Mouse (Mus musculus) heart, embryonic 14.5 days (tissue): Measurements from ENCODE around the gene Bptf. TPM values are rescaled to one million over a fixed set of nuclear protein-coding genes. Genes with fewer than 3 reads are reported as not detected.
A peak's percentile ranks its signal among the peaks of the same experiment; 100 is the strongest.

Experiments
- ATAC-seq: fragments of 200-750 bp; cut with Nextera tagmentation; 2 replicates; pipeline ENCODE4 v1.8.0; 2017; ENCODE audit warnings: low read depth, moderate TSS enrichment; ENCODE audit not compliant: insufficient number of reproducible peaks, insufficient read depth, low FRiP score
- H3K27ac ChIP-seq, 2 experiments: fragments of 200-500 bp in 1 of 2; fragments of 300-500 bp in 1 of 2; sonication (generic) in 1 of 2; replicated peaks in 1 of 2; 2 replicates each; pipeline ENCODE4 v1.5.1; 2012 to 2014; ENCODE audit warnings: low read depth in 2 of 2, low read length in 2 of 2, control low read depth in 1 of 2, mild to moderate bottlenecking in 1 of 2, mixed read lengths in 1 of 2; ENCODE audit not compliant: control insufficient read depth in 1 of 2, insufficient read depth in 1 of 2
- H3K27me3 ChIP-seq: fragments of 300-500 bp; sonication (generic); 2 replicates; pipeline ENCODE4 v1.6.1; 2014; ENCODE audit warnings: mild to moderate bottlenecking, low read length, control low read depth; ENCODE audit not compliant: control insufficient read depth, insufficient read depth
- H3K36me3 ChIP-seq: fragments of 300-500 bp; sonication (generic); 2 replicates; pipeline ENCODE4 v1.6.1; 2014; ENCODE audit warnings: mild to moderate bottlenecking, control low read depth, low read length, mixed read lengths; ENCODE audit not compliant: control insufficient read depth, insufficient read depth
- H3K4me1 ChIP-seq, 2 experiments: fragments of 200-500 bp in 1 of 2; fragments of 300-500 bp in 1 of 2; sonication (generic) in 1 of 2; 2 replicates each; pipeline ENCODE4 v1.6.1; 2012 to 2014; ENCODE audit warnings: low read length in 2 of 2, control low read depth in 1 of 2, mixed read lengths in 1 of 2; ENCODE audit not compliant: control insufficient read depth in 2 of 2, insufficient read depth in 2 of 2
- H3K4me2 ChIP-seq: fragments of 300-500 bp; sonication (generic); 2 replicates; pipeline ENCODE4 v1.6.1; 2014; ENCODE audit warnings: mild to moderate bottlenecking, low read length
- H3K4me3 ChIP-seq, 2 experiments: fragments of 200-500 bp in 1 of 2; fragments of 300-500 bp in 1 of 2; sonication (generic) in 1 of 2; 2 replicates each; pipeline ENCODE4 v1.5.1; 2012 to 2014; ENCODE audit warnings: low read length in 2 of 2, mild to moderate bottlenecking in 2 of 2, control low read depth in 1 of 2, low read depth in 1 of 2, moderate library complexity in 1 of 2; ENCODE audit not compliant: control insufficient read depth in 1 of 2, insufficient read depth in 1 of 2
- H3K9ac ChIP-seq: fragments of 300-500 bp; sonication (generic); 2 replicates; pipeline ENCODE4 v1.6.1; 2014; ENCODE audit warnings: mild to moderate bottlenecking, low read length
- H3K9me3 ChIP-seq: fragments of 300-500 bp; sonication (generic); 2 replicates; pipeline ENCODE4 v1.6.1; 2016; ENCODE audit warnings: low read length, control low read depth; ENCODE audit not compliant: control insufficient read depth
- WGBS: fragments of 180-500 bp; shearing (Covaris S2); extraction: QIAGEN DNeasy Blood & Tissue Kit; methylation state at CpG from one replicate; pipeline ENCODE4 v1.1.7; 2014; 5-methylcytosine and 5-hydroxymethylcytosine counted together
- polyA plus RNA-seq: library from polyadenylated mRNA; unstranded; fragments of >200 nt; fragmentation: Nextera tagmentation; extraction: Ambion mirVana; gene quantifications from 2 replicates; pipeline ENCODE4 v1.2.1, GENCODE M21; 2014

Gene Bptf
- polyA plus RNA-seq, 1 experiment from 2014 or later: 31.3 TPM

DNA sequence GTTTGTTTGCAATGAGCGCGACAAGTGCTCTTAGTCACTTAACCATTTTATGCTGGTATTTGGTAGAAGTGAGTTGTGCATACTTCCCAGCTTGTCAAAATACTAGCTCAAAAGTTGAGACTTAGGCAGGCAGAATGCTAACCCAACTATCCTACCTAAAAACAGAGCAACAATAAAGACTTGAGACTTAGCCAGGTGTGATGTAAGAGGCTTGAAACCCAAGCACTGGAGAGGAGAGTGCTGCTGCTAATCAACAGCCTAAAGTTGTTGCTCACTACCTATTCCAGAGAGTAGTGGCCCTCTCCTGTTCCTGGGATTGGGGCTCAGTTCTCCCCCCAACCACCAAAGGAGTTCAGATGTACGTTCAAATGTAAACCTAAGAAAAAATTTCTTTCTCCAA lies 121.5 kb downstream of the Bptf start:
- no peak overlapping the region for H3K4me2 ChIP-seq
- no peak overlapping the region for H3K4me3 ChIP-seq
- no peaks in the 10 kb centered on the region for H3K27me3 ChIP-seq
- H3K9me3 ChIP-seq: no peaks in the 10 kb centered on the region
- WGBS: 96% methylated on average over 3 of the region's 3 CpGs
- peaks cover 2 to 7% of the 10 kb centered on the region in 2 experiments; a peak in 3 of 4 replicates for H3K4me1 ChIP-seq
- no peak for ATAC-seq
- H3K9ac ChIP-seq: no peak overlapping the region
- no peak overlapping the region for H3K27ac ChIP-seq
- no peaks in the 10 kb centered on the region for H3K36me3 ChIP-seq

DNA sequence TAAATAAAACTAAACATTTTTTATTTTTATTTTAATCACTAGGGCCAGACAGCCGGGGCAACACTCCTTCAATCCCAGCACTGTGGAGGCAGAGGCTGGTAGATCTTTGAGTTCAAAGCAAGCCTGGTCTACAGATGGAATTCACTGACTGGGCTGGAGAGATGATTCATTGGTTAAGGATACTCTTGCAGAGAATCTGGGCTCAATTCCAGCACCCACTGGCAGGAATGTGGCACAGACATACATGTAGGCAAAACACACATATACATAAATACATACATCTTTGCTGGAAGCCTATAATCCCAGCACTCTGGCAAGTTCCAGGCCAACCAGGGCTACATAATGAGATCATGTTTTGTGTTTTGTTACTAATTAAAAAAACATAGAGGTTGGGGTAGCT lies 126.4 kb downstream of the Bptf start:
- 79% methylated on average over 1 of the region's 1 CpGs for WGBS

DNA sequence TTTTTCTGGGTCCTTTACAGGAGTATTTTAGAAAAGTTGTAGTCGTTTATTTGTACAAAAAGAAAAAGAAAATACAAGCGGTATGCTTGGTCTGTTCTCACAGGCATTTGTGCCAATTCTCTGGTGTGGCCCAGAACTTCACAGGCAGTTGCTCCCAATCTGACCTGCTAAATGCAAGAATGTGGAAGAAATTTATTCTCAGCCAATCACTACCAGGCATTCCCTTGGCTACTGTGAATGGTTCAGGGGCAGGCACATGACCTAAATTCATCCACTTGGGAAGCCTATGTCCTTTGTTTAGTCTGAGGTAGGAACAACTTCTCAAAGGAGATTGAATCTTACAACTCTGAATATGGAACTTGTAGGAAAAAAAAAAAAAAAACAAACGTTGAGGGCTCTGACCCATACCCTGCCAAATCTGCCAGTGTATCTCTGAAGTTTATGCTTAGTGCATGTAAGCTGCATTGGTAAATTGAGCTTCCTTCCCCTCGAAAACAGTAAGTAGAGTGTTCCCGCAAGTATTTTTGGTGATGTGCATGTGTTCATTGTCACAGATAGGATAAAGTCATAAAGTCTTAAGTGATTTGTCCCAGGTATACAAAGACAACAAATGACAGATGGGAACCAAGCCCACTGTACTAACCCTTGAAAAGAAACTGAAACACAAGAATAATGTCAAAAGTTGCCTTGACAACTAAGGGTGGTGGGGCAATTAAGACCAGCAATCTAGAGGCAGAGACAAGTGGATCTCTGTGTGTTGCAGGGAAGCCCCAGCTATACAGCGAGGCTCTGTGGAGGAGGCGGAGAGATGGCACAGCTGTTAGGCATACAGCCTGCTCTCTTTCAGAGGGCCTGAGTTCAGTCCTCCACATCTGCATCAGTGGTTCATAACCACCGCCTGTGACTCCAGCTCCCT lies 129.9 kb downstream of the Bptf start:
- no peak for ATAC-seq
- Histone ChIP-seq H3K9me3 (no peaks in the 10 kb centered on the region), H3K36me3 (peaks cover 4% of the 10 kb centered on the region), H3K4me3 (no peak overlapping the region), H3K27ac (no peak overlapping the region; a peak in 1 of 4 replicates), H3K27me3 (no peaks in the 10 kb centered on the region), H3K4me1 (peaks cover 0 to 3% of the 10 kb centered on the region in 2 experiments; a peak in 3 of 4 replicates), H3K9ac (no peak overlapping the region), H3K4me2 (no peak overlapping the region)
- WGBS: 54% methylated on average over 7 of the region's 8 CpGs

More for the DNA sequence above, 126.4 kb downstream of the Bptf start:
- no peak overlapping the region for H3K27ac ChIP-seq
- no peaks in the 10 kb centered on the region for H3K9me3 ChIP-seq
- ATAC-seq: no peak
- no peak overlapping the region for H3K4me3 ChIP-seq
- no peaks in the 10 kb centered on the region for H3K4me1 ChIP-seq
- H3K27me3 ChIP-seq: no peaks in the 10 kb centered on the region
- no peak overlapping the region for H3K9ac ChIP-seq
- no peaks in the 10 kb centered on the region for H3K36me3 ChIP-seq
- H3K4me2 ChIP-seq: no peak overlapping the region

DNA sequence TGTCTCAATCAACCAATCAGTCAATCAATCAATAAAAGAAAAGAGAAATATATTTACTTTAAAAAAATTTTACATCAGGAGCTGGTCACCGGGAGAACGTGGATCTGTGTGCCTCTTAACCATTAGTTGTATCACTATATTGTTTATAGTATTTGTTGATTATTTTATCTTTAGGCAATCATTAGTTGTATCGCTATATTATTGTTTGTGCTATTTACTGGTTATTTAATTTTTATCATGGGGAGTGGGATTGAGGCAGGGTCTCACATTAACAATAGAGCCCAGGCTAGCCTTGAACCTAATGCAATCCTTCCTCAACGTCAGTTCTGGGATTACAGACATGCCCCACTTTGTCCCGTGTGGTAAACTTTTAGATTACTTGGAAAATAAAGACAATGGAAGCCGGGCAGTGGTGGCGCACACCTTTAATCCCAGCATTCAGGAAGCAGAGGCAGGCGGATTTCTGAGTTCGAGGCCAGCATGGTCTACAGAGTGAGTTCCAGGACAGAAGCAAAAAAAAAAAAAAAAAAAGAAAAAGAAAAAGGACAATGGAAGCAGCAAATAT lies 131.9 kb downstream of the Bptf start:
- H3K36me3 ChIP-seq: peaks cover 24% of the 10 kb centered on the region
- 78% methylated on average over 9 of the region's 9 CpGs for WGBS
- no peak for ATAC-seq
- H3K4me2 ChIP-seq: peak overlapping the region; percentile 76
- peaks cover 0 to 14% of the 10 kb centered on the region in 2 experiments; a peak in 3 of 4 replicates for H3K4me1 ChIP-seq
- H3K27ac ChIP-seq: peak overlapping the region in 1 of 2 experiments; percentile 80; a peak in 2 of 4 replicates
- H3K9me3 ChIP-seq: no peaks in the 10 kb centered on the region
- no peaks in the 10 kb centered on the region for H3K27me3 ChIP-seq
- H3K9ac ChIP-seq: peak overlapping the region; percentile 77
- peak overlapping the region; percentile 38 to 97; a peak in 3 of 4 replicates for H3K4me3 ChIP-seq

DNA sequence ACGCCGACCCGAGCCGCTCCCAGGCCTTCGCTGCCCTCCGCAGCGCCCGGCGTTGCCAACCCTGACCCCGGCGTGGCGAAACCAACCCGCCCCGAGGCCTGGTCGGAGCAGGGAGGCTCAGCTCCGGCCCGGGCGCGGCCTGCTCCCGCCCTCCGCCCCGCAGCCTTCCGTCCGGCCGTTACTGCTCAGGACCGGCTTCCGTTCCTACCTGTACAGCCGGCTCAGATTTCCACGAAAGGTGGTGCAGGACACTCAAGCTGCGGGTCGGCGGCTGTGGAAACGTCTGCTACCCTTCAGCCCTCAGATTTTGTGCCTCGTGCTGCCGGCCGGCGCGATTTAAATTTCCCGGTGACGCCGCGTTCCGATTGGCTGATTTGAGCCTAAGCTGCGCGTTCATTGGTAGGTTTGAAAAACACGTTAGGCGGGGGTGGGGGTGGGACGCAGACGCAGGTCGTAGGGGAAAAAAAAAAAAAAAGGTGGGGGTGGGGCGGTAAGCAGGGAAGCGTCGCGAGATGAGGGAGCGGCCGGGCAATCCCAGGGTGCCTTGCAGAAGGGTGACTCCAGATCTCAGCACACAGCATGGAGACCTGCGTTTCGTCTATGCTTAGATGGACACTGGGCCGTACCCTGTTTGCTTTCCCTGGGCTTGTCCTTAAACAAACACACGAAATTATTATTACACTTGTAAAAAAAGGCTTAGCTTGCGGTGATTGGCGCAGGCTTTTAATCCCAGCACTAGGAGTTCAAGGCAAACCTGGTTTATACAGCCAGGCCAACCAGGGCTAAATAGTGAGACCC lies 132.6 kb downstream of the Bptf start, which contains the start of gene Kpna2:
Kpna2 (minus strand) TSS at position 391 of the 798 bp plus-strand sequence.
- no peaks in the 10 kb centered on the region for H3K27me3 ChIP-seq
- peaks cover 2 to 21% of the 10 kb centered on the region in 2 experiments for H3K4me1 ChIP-seq
- peaks cover 31% of the 10 kb centered on the region for H3K36me3 ChIP-seq
- under 1% methylated on average over 62 of the region's 62 CpGs for WGBS
- H3K4me2 ChIP-seq: peak within 1 kb of the TSS; percentile 76
- H3K9me3 ChIP-seq: no peaks in the 10 kb centered on the region
- H3K27ac ChIP-seq: peak within 1 kb of the TSS; percentile 89
- peak within 1 kb of the TSS; percentile 96 for H3K9ac ChIP-seq
- H3K4me3 ChIP-seq: peak within 1 kb of the TSS; percentile 89 to 97
- ATAC-seq: peak; percentile 89

DNA sequence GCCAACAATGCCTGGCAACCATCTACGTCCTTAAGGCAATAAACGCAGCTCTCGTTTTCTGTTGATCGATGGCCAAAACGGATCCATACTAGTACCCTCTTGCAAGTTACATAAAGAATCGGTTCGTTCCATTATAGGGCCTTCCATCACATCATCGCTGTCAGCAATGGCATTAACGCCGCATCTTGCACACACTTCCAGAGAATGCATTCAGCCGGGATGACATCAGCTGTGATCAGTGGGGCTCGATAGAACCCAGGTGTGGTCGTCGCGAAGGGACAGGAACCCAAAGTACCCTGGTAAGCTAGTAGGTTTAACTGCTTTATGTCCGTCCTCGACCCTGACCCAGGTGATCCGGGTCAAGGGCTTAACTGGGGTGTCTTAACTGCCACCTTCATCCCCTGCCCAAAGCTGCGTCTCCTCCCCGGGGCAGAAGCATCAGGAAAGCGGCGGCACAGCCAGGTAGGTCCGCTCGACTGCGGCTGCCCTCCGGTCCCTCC lies 133.2 kb downstream of the Bptf start:
- Histone ChIP-seq H3K4me2 (peak overlapping the region; percentile 75), H3K9ac (peak overlapping the region; percentile 96), H3K27ac (peak overlapping the region; percentile 89), H3K27me3 (no peaks in the 10 kb centered on the region), H3K4me1 (peaks cover 2 to 26% of the 10 kb centered on the region in 2 experiments), H3K4me3 (peak overlapping the region; percentile 89 to 97), H3K36me3 (peaks cover 37% of the 10 kb centered on the region), H3K9me3 (no peaks in the 10 kb centered on the region)
- 0% methylated on average over 26 of the region's 26 CpGs for WGBS
- no peak; the same call in 1 of the 2 replicates for ATAC-seq

DNA sequence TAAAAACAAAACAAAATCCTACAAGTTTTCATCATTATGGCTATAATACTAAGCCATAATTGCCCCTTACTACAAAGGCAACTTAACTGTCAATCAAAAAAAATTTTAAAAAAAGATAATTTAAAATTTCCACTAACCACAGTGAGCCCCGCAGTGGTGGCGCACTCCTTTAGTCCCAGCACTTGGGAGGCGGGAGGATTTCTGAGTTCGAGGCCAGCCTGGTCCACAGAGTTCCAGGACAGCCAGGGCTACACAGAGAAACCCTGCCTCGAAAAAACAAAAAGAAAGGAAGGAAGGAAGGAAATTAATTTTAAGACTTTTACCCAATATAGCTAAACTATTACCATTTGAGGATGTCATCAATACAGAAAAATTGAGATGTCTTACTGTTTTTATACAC lies 134.0 kb downstream of the Bptf start:
- no peak for ATAC-seq
- Histone ChIP-seq H3K4me3 (peak overlapping the region; percentile 89 to 97), H3K4me1 (peaks cover 2 to 26% of the 10 kb centered on the region in 2 experiments), H3K36me3 (peaks cover 45% of the 10 kb centered on the region), H3K9ac (peak overlapping the region; percentile 96), H3K9me3 (no peaks in the 10 kb centered on the region), H3K27me3 (no peaks in the 10 kb centered on the region), H3K27ac (peak overlapping the region in 1 of 2 experiments; percentile 89; a peak in 2 of 4 replicates), H3K4me2 (peak overlapping the region; percentile 75)
- 15% methylated on average over 5 of the region's 5 CpGs for WGBS
